Mouse (Mus musculus) intestine, postnatal 0 days (tissue): ENCODE data around the gene Sepsecs. TPM values are rescaled to one million over a fixed set of nuclear protein-coding genes. Genes with fewer than 3 reads are reported as not detected.

Experiments used
- ATAC-seq: fragments of 200-750 bp; cut with Nextera tagmentation; 2 replicates; pipeline ENCODE4 v1.8.0; 2017; ENCODE audit warnings: mild to moderate bottlenecking, moderate TSS enrichment, moderate library complexity
- H3K27ac ChIP-seq: fragments of 300-500 bp; sonication (generic); 2 replicates; pipeline ENCODE4 v1.5.1; 2014; ENCODE audit warnings: mild to moderate bottlenecking, low read depth, low read length, moderate library complexity
- H3K27me3 ChIP-seq: fragments of 300-500 bp; sonication (generic); replicated peaks from 2 replicates; pipeline ENCODE4 v1.6.1; 2014; ENCODE audit warnings: low read length, mixed read lengths; ENCODE audit not compliant: control insufficient read depth, insufficient read depth
- H3K36me3 ChIP-seq: fragments of 300-500 bp; sonication (generic); 2 replicates; pipeline ENCODE4 v1.6.1; 2014; ENCODE audit warnings: mild to moderate bottlenecking, moderate library complexity; ENCODE audit not compliant: control insufficient read depth, insufficient read depth
- H3K4me1 ChIP-seq: fragments of 300-500 bp; sonication (generic); replicated peaks from 2 replicates; pipeline ENCODE4 v1.6.1; 2014; ENCODE audit warnings: antibody characterized with exemption, low read length, mixed read lengths; ENCODE audit not compliant: control insufficient read depth, insufficient read depth
- H3K4me2 ChIP-seq: fragments of 300-500 bp; sonication (generic); replicated peaks from 2 replicates; pipeline ENCODE4 v1.6.1; 2014; ENCODE audit warnings: low read depth, mild to moderate bottlenecking, moderate library complexity
- H3K4me3 ChIP-seq: fragments of 300-500 bp; sonication (generic); 2 replicates; pipeline ENCODE4 v1.5.1; 2014; ENCODE audit warnings: low read depth, low read length
- H3K9ac ChIP-seq: fragments of 300-500 bp; sonication (generic); 2 replicates; pipeline ENCODE4 v1.6.1; 2014; ENCODE audit warnings: mild to moderate bottlenecking, low read depth, low read length
- H3K9me3 ChIP-seq: fragments of 300-500 bp; sonication (generic); 2 replicates; pipeline ENCODE4 v1.6.1; 2016; ENCODE audit warnings: mixed run types; ENCODE audit not compliant: control insufficient read depth
- CTCF ChIP-seq: sonication (generic); IDR thresholded peaks from 2 replicates; pipeline ENCODE4 v1.5.1; 2016; ENCODE audit warnings: low read depth, mild to moderate bottlenecking, control low read depth, antibody characterized with exemption, moderate library complexity
- WGBS: fragments of 180-500 bp; shearing (Covaris S2); extraction: QIAGEN DNeasy Blood & Tissue Kit; methylation state at CpG from one replicate; pipeline ENCODE4 v1.1.7; 2014; 5-methylcytosine and 5-hydroxymethylcytosine counted together
- polyA plus RNA-seq: library from polyadenylated mRNA; unstranded; fragments of >200 nt; fragmentation: Nextera tagmentation; extraction: Ambion mirVana; gene quantifications from 2 replicates; pipeline ENCODE4 v1.2.1, GENCODE M21; 2015

Sepsecs gene
- polyA plus RNA-seq, 1 experiment from 2014 or later, result 8.9 TPM

GRCm38 (mm10) chr5:52627713-52628112 is 41.8 kb downstream of the Sepsecs start:
- Histone ChIP-seq H3K4me3 (no peak overlapping the region), H3K27ac (no peak overlapping the region), H3K27me3 (no peaks in the 10 kb centered on the region), H3K9ac (no peak overlapping the region), H3K4me2 (no peak overlapping the region), H3K9me3 (no peaks in the 10 kb centered on the region), H3K36me3 (no peaks in the 10 kb centered on the region), H3K4me1 (peaks cover 4% of the 10 kb centered on the region)
- ATAC-seq, result no peak
- TF ChIP-seq CTCF, result no peak
- WGBS, result 87% methylated on average over 8 of the region's 8 CpGs

GRCm38 (mm10) chr5:52626092-52626491 is 43.4 kb downstream of the Sepsecs start:
- H3K27me3 ChIP-seq, result no peaks in the 10 kb centered on the region

GRCm38 (mm10) chr5:52624956-52625355 is 44.6 kb downstream of the Sepsecs start:
- no peak for ATAC-seq
- Histone ChIP-seq H3K9ac (no peak overlapping the region), H3K27me3 (no peaks in the 10 kb centered on the region), H3K36me3 (no peaks in the 10 kb centered on the region), H3K9me3 (no peaks in the 10 kb centered on the region), H3K4me2 (no peak overlapping the region), H3K4me3 (no peak overlapping the region), H3K27ac (no peak overlapping the region), H3K4me1 (peaks cover 4% of the 10 kb centered on the region)
- 83% methylated on average over 1 of the region's 1 CpGs for WGBS
- TF ChIP-seq CTCF, result no peak

More at GRCm38 (mm10) chr5:52626092-52626491, 43.4 kb downstream of the Sepsecs start:
- no peak overlapping the region for H3K27ac ChIP-seq
- WGBS, result 56% methylated on average over 8 of the region's 8 CpGs
- peak overlapping the region; percentile 30; the same call in 1 of the 2 replicates for H3K4me2 ChIP-seq
- H3K4me3 ChIP-seq, result no peak overlapping the region
- H3K4me1 ChIP-seq, result peaks cover 4% of the 10 kb centered on the region
- TF ChIP-seq CTCF, result no peak
- no peak for ATAC-seq
- H3K9me3 ChIP-seq, result no peaks in the 10 kb centered on the region
- H3K9ac ChIP-seq, result no peak overlapping the region; the same call in 1 of the 2 replicates
- H3K36me3 ChIP-seq, result no peaks in the 10 kb centered on the region

- ATAC-seq, result no peak
- H3K9me3 ChIP-seq, result no peaks in the 10 kb centered on the region
- no peak overlapping the region for H3K4me2 ChIP-seq
- no peaks in the 10 kb centered on the region for H3K27me3 ChIP-seq
- no peak overlapping the region for H3K4me3 ChIP-seq
- H3K27ac ChIP-seq, result no peak overlapping the region
- TF ChIP-seq CTCF, result no peak
- no peak overlapping the region for H3K9ac ChIP-seq
- no peaks in the 10 kb centered on the region for H3K36me3 ChIP-seq
- 78% methylated on average over 2 of the region's 2 CpGs for WGBS
- peaks cover 8% of the 10 kb centered on the region for H3K4me1 ChIP-seq
Observed at GRCm38 (mm10) chr5:52623099-52623498, 46.4 kb downstream of the Sepsecs start.

GRCm38 (mm10) chr5:52618348-52619270 is 50.9 kb downstream of the Sepsecs start:
- Histone ChIP-seq H3K36me3 (no peaks in the 10 kb centered on the region), H3K4me2 (peak overlapping the region; percentile 75)
- 0 out of 2 replicates have a peak, but pooled peaks have one; percentile 23 for ATAC-seq

GRCm38 (mm10) chr5:52617711-52618347 is 51.7 kb downstream of the Sepsecs start:
- Histone ChIP-seq H3K9me3 (no peaks in the 10 kb centered on the region), H3K4me2 (peak overlapping the region; percentile 75), H3K4me1 (peaks cover 5% of the 10 kb centered on the region; the same call in 1 of the 2 replicates), H3K4me3 (peak overlapping the region; percentile 41; the same call in 1 of the 2 replicates), H3K9ac (0 out of 2 replicates have a peak overlapping the region, but pooled peaks have one; percentile 18), H3K27me3 (no peaks in the 10 kb centered on the region), H3K27ac (no peak overlapping the region), H3K36me3 (no peaks in the 10 kb centered on the region)
- ATAC-seq, result no peak
- 62% methylated on average over 9 of the region's 9 CpGs for WGBS
- no peak for TF ChIP-seq CTCF

More at GRCm38 (mm10) chr5:52618348-52619270, 50.9 kb downstream of the Sepsecs start:
- Histone ChIP-seq H3K9me3 (no peaks in the 10 kb centered on the region), H3K27me3 (no peaks in the 10 kb centered on the region), H3K4me1 (peaks cover 5% of the 10 kb centered on the region; the same call in 1 of the 2 replicates), H3K4me3 (peak overlapping the region; percentile 41), H3K27ac (no peak overlapping the region), H3K9ac (0 out of 2 replicates have a peak overlapping the region, but pooled peaks have one; percentile 18)
- 2% methylated on average over 41 of the region's 41 CpGs for WGBS
- TF ChIP-seq CTCF, result no peak; the same call in 1 of the 2 replicates
